Mouse (Mus musculus): ENCODE data around the gene Hist1h4c. TPM values are rescaled to one million over a fixed set of nuclear protein-coding genes. Genes with fewer than 3 reads are reported as not detected.

Hist1h4c gene
- polyA plus RNA-seq, 1 experiment from 2014 or later: 2.3 TPM

DNA sequence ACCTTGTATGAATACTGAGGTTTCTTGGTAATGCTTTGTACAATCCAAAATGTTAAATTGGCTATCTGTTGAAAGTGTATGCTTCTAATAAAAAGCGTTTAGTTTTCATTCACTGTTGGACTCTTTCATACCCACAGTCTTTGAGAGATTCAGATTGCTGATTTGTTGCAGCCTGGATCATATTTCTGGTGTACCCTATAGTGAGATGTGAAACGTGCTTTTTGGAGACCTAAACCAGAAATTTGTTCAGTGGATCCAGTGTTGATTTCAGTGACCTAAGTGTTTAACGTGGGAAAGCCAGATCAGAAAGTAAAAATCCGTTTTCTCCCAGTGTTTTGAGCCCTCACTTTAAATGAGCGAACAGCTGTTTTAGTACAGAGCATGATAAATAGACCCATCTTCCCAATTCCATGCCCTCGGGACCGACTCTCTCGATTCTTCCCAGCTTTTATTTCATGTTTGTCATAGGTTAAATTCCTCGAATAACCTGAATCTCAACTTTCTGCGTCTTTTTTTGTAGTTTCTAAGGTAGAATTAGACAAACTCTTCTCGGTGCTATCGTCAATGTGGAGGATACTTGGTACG, 42.1 kb upstream of the Hist1h4c start:
- Histone ChIP-seq H3K27ac (replicated peaks) (peak overlapping the region; percentile 89), H3K36me3 (no peaks in the 10 kb centered on the region), H3K4me3 (peak overlapping the region; percentile 58), H3K4me1 (replicated peaks) (peaks cover 23% of the 10 kb centered on the region), H3K9ac (peak overlapping the region; percentile 38), H3K4me2 (peak overlapping the region; percentile 100), H3K27me3 (no peaks in the 10 kb centered on the region), H3K9me3 (no peaks in the 10 kb centered on the region)
- 34% methylated on average over 13 of the region's 13 CpGs for WGBS
- no peak for ATAC-seq (ENCODE audit: low FRiP score, low read depth)

DNA sequence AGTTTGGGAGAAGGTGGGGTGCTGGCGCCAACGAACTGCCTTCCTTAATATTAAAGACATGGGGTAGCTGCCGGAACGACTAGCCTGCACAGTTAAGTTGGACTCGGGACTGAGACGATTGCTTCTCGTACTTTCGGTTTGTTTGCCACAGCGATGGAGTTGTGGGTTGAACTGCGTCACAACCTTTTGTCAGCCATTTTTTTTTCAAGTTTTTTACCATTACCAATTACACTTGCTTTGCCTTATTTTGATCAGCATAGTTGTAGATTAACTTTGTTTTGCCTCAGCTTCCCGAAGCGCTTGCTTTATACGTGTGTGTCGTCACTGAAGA, 41.6 kb upstream of the Hist1h4c start:
- WGBS: 2% methylated on average over 14 of the region's 14 CpGs
- H3K4me2 ChIP-seq: peak overlapping the region; percentile 100
- peaks cover 23% of the 10 kb centered on the region for H3K4me1 ChIP-seq (replicated peaks)
- H3K9ac ChIP-seq: peak overlapping the region; percentile 38
- H3K36me3 ChIP-seq: no peaks in the 10 kb centered on the region
- no peaks in the 10 kb centered on the region for H3K9me3 ChIP-seq
- H3K4me3 ChIP-seq: peak overlapping the region; percentile 58
- no peak for ATAC-seq (ENCODE audit: low FRiP score, low read depth)
- H3K27ac ChIP-seq (replicated peaks): peak overlapping the region; percentile 89
- H3K27me3 ChIP-seq: no peaks in the 10 kb centered on the region

DNA sequence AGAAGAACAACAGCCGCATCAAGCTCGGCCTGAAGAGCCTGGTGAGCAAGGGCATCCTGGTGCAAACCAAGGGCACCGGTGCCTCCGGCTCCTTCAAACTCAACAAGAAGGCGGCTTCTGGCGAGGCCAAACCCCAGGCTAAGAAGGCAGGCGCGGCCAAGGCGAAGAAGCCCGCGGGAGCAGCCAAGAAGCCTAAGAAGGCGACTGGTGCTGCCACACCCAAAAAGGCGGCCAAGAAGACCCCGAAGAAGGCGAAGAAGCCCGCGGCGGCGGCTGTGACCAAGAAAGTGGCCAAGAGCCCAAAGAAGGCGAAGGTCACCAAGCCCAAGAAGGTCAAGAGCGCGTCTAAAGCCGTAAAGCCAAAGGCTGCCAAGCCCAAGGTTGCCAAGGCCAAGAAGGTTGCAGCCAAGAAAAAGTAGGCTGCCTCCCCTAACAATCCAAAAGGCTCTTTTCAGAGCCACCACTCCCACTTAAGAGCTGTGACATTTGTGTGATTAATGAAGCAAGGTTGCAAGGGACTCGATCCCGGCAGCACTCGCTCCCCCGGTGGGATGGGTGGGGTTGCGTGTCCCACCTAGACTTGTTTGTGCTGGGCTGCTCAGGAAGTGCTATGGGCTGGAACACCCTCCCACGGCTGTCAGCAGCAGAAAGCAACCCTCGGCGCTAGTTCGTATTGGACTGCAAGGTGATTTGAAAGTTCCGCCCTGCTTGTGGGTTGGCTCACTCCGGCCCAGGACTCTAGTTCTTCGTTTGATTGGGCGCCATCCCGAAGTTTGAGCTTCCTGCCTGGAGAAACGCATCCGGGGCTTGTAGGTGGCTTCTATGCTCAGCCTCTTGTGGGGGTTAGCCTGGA, 41.0 kb upstream of the Hist1h4c start:
- peak overlapping the region; percentile 89 for H3K27ac ChIP-seq (replicated peaks)
- peak overlapping the region; percentile 100 for H3K4me2 ChIP-seq
- H3K4me3 ChIP-seq: peak overlapping the region; percentile 58
- peak; percentile 94 for ATAC-seq (ENCODE audit: low FRiP score, low read depth)
- H3K9me3 ChIP-seq: no peaks in the 10 kb centered on the region
- WGBS: under 1% methylated on average over 39 of the region's 39 CpGs
- H3K9ac ChIP-seq: peak overlapping the region; percentile 62
- H3K4me1 ChIP-seq (replicated peaks): peaks cover 23% of the 10 kb centered on the region
- no peaks in the 10 kb centered on the region for H3K27me3 ChIP-seq
- H3K36me3 ChIP-seq: no peaks in the 10 kb centered on the region

DNA sequence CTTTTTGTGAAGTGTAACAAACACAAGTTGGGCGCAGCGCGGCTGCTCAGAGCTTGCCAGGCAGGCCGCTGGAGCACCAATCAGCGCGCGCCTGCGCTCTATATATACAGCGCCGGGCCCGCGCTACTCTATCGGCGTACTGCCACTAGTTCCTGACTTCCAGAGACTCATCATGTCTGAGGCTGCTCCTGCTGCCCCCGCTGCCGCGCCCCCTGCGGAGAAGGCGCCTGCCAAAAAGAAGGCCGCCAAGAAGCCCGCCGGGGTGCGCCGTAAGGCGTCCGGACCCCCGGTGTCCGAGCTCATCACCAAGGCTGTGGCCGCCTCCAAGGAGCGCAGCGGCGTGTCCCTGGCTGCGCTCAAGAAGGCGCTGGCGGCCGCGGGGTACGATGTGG, 40.4 kb upstream of the Hist1h4c start, which contains the start of gene Hist1h1c:
Gene Hist1h1c (plus strand): TSS at position 132 of the 392 bp plus-strand sequence.
- 0% methylated on average over 38 of the region's 38 CpGs for WGBS
- Histone ChIP-seq H3K4me2 (peak within 1 kb of the TSS; percentile 100), H3K9ac (peak within 1 kb of the TSS; percentile 62), H3K27me3 (no peaks in the 10 kb centered on the region), H3K4me3 (peak within 1 kb of the TSS; percentile 58), H3K36me3 (no peaks in the 10 kb centered on the region), H3K4me1 (replicated peaks) (peaks cover 23% of the 10 kb centered on the region), H3K27ac (replicated peaks) (peak within 1 kb of the TSS; percentile 89), H3K9me3 (no peaks in the 10 kb centered on the region)
- peak; percentile 93 for ATAC-seq (ENCODE audit: low FRiP score, low read depth)

DNA sequence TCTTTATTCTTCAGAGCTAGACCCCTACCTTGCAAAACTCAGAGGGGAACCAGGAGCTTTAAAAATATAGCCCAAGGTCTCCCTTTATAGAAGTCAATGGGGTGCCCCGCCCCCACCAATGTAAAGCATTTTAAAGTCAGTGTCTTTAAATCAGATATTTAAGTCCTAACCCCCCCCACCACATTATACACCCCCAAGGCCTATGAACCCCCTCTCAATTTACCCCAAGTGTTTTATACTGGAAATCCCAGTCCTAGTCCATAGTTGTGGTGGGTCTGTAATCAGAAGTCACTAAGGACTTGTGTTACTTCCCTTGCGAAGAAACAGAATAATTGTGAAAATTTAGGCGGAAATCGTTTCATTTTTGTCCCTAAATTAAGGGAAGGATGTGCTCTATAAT, 39.8 kb upstream of the Hist1h4c start:
- Histone ChIP-seq H3K9me3 (no peaks in the 10 kb centered on the region), H3K4me3 (peak overlapping the region; percentile 58), H3K27ac (replicated peaks) (peak overlapping the region; percentile 89), H3K4me2 (peak overlapping the region; percentile 100), H3K36me3 (no peaks in the 10 kb centered on the region), H3K9ac (peak overlapping the region; percentile 62; the same call in 1 of the 2 replicates), H3K4me1 (replicated peaks) (peaks cover 23% of the 10 kb centered on the region), H3K27me3 (no peaks in the 10 kb centered on the region)
- no peak for ATAC-seq (ENCODE audit: low FRiP score, low read depth)
- 22% methylated on average over 4 of the region's 4 CpGs for WGBS

DNA sequence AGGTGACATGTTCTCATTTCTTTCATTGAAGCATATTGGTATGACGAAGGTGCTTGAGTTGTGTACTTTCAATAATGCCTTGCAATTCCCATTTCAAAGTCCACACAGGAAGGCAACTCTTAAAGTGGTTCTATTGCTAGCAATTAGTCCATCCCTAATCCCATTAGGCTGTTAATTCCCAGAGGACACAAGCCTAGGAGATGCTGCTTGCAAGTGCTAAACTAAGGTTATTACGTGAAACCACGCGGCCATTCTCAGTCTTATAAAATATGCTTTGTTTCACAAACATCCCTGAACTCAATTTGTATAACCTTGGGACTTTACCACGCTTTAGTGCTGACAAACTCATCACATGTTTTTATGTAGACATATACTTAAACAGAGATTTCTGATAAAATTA, 38.8 kb upstream of the Hist1h4c start:
- H3K36me3 ChIP-seq: no peaks in the 10 kb centered on the region
- ATAC-seq (ENCODE audit: low FRiP score, low read depth): no peak
- H3K9ac ChIP-seq: no peak overlapping the region
- WGBS: 91% methylated on average over 5 of the region's 5 CpGs
- H3K27me3 ChIP-seq: no peaks in the 10 kb centered on the region
- H3K4me3 ChIP-seq: no peak overlapping the region
- peaks cover 23% of the 10 kb centered on the region for H3K4me1 ChIP-seq (replicated peaks)
- no peak overlapping the region for H3K27ac ChIP-seq (replicated peaks)
- H3K9me3 ChIP-seq: no peaks in the 10 kb centered on the region
- H3K4me2 ChIP-seq: no peak overlapping the region

DNA sequence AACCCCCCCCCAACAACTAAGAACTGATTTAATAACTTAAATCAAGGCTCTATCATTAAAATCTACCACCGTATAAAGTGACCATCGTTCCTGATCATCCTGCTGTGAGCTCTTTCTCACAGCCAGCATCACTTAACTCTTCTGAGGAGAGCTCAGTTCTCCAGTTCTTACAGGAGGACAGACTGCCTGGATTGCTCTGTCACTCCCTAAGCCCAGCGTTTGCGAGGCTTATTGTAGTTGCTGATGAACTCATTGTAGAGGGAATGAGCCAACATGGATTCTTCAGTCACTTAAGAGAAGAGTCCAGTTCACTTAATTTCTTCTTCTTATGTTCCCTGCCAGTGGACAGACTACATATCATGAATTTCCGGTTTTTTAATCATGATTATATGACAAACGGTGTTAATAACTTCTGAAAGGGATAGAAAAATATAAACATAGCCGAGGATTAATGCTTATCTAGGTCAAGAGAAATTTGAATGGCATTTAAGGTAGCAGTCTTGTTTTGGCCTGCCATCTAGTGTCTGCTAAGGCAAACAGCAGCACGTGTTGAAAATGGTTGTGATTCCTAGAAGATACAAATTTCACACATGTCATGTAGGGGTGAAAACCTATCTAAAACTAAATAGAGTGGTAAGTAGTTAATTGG, 34.0 kb upstream of the Hist1h4c start:
- H3K27ac ChIP-seq (replicated peaks): no peak overlapping the region
- no peak for ATAC-seq (ENCODE audit: low FRiP score, low read depth)
- 22% methylated on average over 8 of the region's 8 CpGs for WGBS

DNA sequence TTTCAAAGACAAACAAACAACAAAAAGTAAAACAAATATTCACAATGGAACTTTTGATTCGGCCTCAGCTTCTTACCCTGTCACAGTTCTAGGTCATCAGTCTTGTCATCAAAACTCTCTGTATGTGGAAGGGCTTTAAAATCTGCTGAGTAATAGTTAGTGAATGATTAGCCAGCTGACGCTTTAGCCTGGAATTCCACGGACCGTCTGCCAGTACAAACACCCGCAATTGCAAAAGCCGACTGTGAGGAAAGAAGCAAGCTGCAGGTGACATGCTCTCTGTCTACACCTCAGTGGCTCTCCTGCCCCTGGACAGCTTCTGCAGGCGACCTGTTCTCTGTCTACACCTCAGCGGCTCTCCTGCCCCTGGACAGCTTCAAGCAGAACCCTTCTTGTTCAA, 32.2 kb upstream of the Hist1h4c start:
- Histone ChIP-seq H3K9ac (no peak overlapping the region), H3K9me3 (no peaks in the 10 kb centered on the region), H3K4me2 (no peak overlapping the region), H3K36me3 (no peaks in the 10 kb centered on the region), H3K27ac (replicated peaks) (no peak overlapping the region), H3K4me3 (no peak overlapping the region), H3K4me1 (replicated peaks) (no peaks in the 10 kb centered on the region), H3K27me3 (no peaks in the 10 kb centered on the region)
- no peak for ATAC-seq (ENCODE audit: low FRiP score, low read depth)
- WGBS: 35% methylated on average over 8 of the region's 8 CpGs

More for the DNA sequence above, 34.0 kb upstream of the Hist1h4c start:
- no peak overlapping the region for H3K9ac ChIP-seq
- H3K36me3 ChIP-seq: no peaks in the 10 kb centered on the region
- H3K4me3 ChIP-seq: no peak overlapping the region
- H3K4me1 ChIP-seq (replicated peaks): no peaks in the 10 kb centered on the region
- H3K9me3 ChIP-seq: no peaks in the 10 kb centered on the region
- H3K4me2 ChIP-seq: no peak overlapping the region
- H3K27me3 ChIP-seq: no peaks in the 10 kb centered on the region

DNA sequence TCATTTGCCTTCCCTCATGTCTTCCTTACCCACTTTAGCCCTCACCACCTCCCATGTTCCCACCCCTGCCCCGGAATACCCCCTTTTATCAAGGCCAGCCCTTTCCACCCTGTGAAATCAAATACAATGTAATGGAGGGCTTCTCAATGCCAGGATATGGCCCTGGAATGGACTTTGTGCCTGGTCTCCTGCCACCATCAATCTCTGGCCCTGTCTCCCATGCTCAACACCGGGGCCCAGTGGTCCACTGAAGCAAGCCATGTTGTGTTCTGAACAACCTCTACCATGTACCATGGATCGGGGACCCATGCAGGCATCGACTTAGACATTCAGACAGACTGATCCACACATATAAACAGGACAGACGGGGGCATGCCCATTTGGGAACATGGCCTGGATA, 31.5 kb upstream of the Hist1h4c start:
- no peak for ATAC-seq (ENCODE audit: low FRiP score, low read depth)
- no peaks in the 10 kb centered on the region for H3K27me3 ChIP-seq
- no peaks in the 10 kb centered on the region for H3K4me1 ChIP-seq (replicated peaks)
- H3K9me3 ChIP-seq: no peaks in the 10 kb centered on the region
- no peaks in the 10 kb centered on the region for H3K36me3 ChIP-seq
- no peak overlapping the region for H3K9ac ChIP-seq
- no peak overlapping the region for H3K4me2 ChIP-seq
- H3K27ac ChIP-seq (replicated peaks): no peak overlapping the region
- WGBS: 93% methylated on average over 5 of the region's 5 CpGs
- H3K4me3 ChIP-seq: no peak overlapping the region

DNA sequence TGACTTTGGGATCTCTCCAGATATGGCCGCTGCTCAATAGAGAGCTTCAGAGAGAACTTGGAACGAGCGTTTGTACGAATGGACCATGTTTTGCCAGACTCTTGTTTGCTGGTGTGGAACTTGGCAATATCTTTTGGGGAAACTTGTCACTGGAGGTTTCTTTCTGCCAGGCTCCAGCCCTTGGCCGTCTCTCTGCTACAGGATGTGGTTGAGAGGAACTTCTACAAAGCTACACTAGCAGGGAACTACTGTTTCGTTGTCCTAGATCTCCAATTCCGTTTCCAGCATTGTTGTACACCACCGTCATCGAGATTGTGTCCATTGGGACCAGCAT, 30.9 kb upstream of the Hist1h4c start:
- H3K4me2 ChIP-seq: no peak overlapping the region
- H3K9me3 ChIP-seq: no peaks in the 10 kb centered on the region
- H3K27ac ChIP-seq (replicated peaks): no peak overlapping the region
- no peak overlapping the region for H3K4me3 ChIP-seq
- H3K4me1 ChIP-seq (replicated peaks): no peaks in the 10 kb centered on the region
- H3K36me3 ChIP-seq: no peaks in the 10 kb centered on the region
- ATAC-seq (ENCODE audit: low FRiP score, low read depth): no peak
- no peak overlapping the region for H3K9ac ChIP-seq
- WGBS: 92% methylated on average over 9 of the region's 9 CpGs
- no peaks in the 10 kb centered on the region for H3K27me3 ChIP-seq

DNA sequence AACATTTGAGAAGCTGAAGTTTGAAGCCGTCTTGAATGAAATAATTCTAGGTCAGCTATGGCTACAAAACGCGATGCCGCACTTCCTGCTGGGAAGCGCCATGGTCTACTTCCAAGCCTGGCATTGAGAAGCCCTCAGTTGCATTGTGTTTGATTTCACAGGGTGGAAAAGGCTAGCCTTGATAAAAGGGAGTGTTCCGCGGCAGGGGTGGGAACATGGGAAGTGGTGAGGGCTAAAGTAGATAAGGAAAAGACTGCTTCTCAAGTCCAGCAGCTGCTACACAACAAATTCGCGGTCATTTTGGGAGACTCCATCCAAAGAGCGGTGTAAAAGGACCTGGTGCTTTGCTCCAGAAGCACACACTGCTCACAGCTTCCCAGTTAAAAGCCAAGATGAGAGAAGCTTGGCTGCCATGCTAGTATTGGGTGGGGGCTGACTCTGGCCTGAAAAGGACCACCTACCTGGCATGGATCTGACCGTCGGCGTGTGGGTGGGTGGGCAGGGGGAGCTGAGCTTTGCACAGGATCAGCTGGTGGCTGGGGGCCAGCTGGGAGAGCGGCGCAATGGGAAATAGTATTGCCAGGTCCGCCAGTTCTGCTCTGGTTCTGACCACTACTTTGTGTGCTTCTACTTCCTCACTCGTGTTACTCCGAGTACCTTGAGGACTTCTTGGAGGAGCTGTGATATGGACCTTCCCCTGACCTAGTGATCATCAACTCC, 30.4 kb upstream of the Hist1h4c start:
- Histone ChIP-seq H3K27me3 (no peaks in the 10 kb centered on the region), H3K27ac (replicated peaks) (no peak overlapping the region), H3K4me1 (replicated peaks) (no peaks in the 10 kb centered on the region), H3K4me3 (no peak overlapping the region), H3K9ac (no peak overlapping the region), H3K4me2 (no peak overlapping the region), H3K36me3 (no peaks in the 10 kb centered on the region), H3K9me3 (no peaks in the 10 kb centered on the region)
- 84% methylated on average over 18 of the region's 18 CpGs for WGBS
- no peak for ATAC-seq (ENCODE audit: low FRiP score, low read depth)

DNA sequence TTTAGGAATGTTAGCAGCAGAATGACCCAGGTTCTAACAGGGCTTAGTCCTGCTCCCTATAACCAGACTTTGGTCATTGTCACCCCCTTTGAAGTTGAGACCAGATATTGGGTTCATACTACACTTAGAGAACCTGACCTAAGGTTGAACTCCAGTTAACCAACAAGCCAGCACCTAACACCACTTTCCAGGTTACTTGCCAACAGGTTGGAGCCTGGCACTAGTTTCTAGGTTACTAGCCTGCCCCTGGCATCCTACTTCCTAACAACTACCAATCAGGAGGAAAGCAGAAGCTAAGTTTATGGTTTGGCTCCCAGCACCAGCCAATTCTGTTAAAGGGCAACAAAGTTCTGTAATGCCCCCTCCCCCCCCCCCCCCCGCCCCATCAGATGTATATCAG, 27.0 kb upstream of the Hist1h4c start:
- Histone ChIP-seq H3K36me3 (no peaks in the 10 kb centered on the region), H3K27ac (replicated peaks) (no peak overlapping the region)
- 40% methylated on average over 1 of the region's 1 CpGs for WGBS

More for the DNA sequence above, 27.0 kb upstream of the Hist1h4c start:
- no peak overlapping the region for H3K4me3 ChIP-seq
- no peaks in the 10 kb centered on the region for H3K4me1 ChIP-seq (replicated peaks)
- H3K4me2 ChIP-seq: no peak overlapping the region
- H3K9me3 ChIP-seq: no peaks in the 10 kb centered on the region
- H3K9ac ChIP-seq: no peak overlapping the region
- no peak for ATAC-seq (ENCODE audit: low FRiP score, low read depth)
- H3K27me3 ChIP-seq: no peaks in the 10 kb centered on the region

Data from hindbrain, embryonic 15.5 days (tissue).